Mouse (Mus musculus) urinary bladder, postnatal 0 days (tissue): Measurements from ENCODE around the gene Gphn. TPM values are rescaled to one million over a fixed set of nuclear protein-coding genes. Genes with fewer than 3 reads are reported as not detected.

Experiments used
- polyA plus RNA-seq: library from polyadenylated mRNA; unstranded; fragments of >200 nt; fragmentation: Nextera tagmentation; extraction: Ambion mirVana; gene quantifications from 2 replicates; pipeline ENCODE4 v1.2.1, GENCODE M21; 2015

Gene Gphn
- 7.7 and 9.0 TPM in 2 replicates for polyA plus RNA-seq

DNA sequence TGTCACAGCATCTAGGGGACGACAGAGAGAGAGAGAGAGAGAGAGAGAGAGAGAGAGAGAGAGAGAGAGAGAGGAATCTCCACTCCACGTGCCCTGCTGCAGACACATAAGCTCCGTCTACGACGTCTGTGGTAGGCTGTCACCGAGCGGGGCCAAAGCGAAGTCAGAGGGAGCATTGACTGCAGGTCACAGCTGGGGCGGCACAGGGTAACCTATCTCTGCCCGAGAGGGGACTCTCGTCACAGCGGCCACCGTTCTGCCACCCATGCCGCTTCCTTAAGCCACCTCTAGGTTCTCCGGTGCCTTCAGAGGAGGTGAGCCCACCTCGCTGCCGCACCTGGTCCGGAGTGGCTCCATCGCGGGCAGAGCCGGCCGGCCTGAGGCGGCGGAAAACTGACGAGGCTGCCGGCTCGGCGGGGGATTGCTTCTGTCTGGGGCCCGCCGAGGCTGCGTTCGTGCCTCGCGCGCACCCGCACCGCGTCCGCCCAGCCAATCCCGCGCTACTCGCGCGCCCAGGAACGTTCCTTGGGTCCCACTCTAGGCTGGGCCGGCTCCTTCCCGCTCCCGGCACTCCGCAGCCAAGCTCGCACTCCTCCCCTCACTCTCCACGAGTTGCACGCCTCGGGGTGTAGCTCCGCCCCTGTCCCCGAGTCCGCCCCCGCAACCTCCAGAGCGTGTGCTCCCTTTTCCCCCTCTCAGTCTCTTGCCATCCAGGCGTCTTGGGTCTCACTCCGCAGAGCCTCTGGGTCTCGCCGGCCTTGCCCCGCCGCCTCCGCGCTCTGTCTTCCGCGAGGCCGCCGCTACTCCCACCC is at the start of gene Gphn:
Gene Gphn, plus strand, starts transcription at position 673 of the 812 bp plus-strand sequence.

DNA sequence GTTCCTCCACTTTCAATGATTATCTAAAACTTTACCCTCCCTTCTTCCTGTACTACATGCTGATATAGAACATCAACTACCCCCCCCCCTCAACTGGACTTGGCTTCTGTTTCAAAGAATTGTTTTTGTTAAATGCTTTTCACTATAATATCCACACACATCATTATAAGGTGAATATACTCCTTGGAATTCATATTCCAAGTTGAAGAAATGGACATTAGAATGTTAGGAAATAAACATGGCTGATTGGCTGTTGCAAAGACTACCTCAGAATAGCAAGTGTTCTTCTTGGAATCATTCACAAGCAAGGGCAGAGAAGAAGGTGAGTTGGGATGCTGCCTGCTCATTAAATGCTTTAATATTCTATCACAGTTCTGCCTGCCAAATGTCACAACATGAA is 32.2 kb upstream of the Gphn start, which contains the start of gene Gm6657:
Gene Gm6657, plus strand, starts transcription at position 301 of the 400 bp plus-strand sequence.

DNA sequence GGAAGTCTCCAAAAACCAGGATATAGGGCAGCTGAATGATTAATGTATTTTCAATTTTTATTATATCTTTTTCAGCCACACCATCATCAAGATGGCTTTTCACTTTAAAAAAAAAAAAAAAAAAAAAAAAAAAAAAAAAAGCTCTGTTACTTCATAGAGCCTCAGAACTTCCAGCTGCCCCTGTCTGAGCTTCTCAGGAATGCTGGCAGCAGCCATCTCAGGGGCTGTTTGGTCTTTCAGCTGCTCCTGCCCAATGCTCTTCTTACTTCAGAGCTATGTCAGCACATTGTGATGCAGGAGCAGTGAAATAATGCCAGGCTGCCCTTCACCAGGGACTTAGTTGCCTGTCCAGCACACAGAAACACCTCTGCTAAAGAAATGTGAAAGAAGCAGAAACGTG is 465.1 kb downstream of the Gphn start, which contains the start of gene Fam71d:
Gene Fam71d, plus strand, starts transcription at position 211 of the 400 bp plus-strand sequence.

Other genes with a start within 250 kb of the Gphn start
- gene Gm6657, start 32.1 kb upstream of the Gphn start, polyA plus RNA-seq, result not detected in 2 replicates